Mouse (Mus musculus) heart, embryonic 16.5 days (tissue): ENCODE measurements at regions not wholly inside any gene's neighbourhood (a gene's known extent, or its start where the extent isn't known, plus 50 kb on each side); places are given as distances from the start of the nearest gene placed in this dataset. TPM values are rescaled to one million over a fixed set of nuclear protein-coding genes. Genes with fewer than 3 reads are reported as not detected.

Experiments used
- ATAC-seq: fragments of 200-750 bp; cut with Nextera tagmentation; replicated peaks from 2 replicates; pipeline ENCODE4 v1.8.0; 2017; ENCODE audit warnings: moderate number of reproducible peaks; ENCODE audit not compliant: insufficient read depth, low FRiP score; ENCODE audit errors: extremely low read depth
- H3K27ac ChIP-seq: fragments of 300-500 bp; sonication (generic); 2 replicates; pipeline ENCODE4 v1.5.1; 2014; ENCODE audit warnings: mild to moderate bottlenecking, low read length, control low read depth, moderate library complexity
- H3K27me3 ChIP-seq: fragments of 300-500 bp; sonication (generic); 2 replicates; pipeline ENCODE4 v1.6.1; 2014; ENCODE audit warnings: low read length, mixed read lengths; ENCODE audit not compliant: control insufficient read depth, insufficient read depth
- H3K36me3 ChIP-seq: fragments of 300-500 bp; sonication (generic); 2 replicates; pipeline ENCODE4 v1.6.1; 2014; ENCODE audit not compliant: control insufficient read depth, insufficient read depth
- H3K4me1 ChIP-seq: fragments of 300-500 bp; sonication (generic); 2 replicates; pipeline ENCODE4 v1.6.1; 2014; ENCODE audit warnings: low read length, mixed read lengths; ENCODE audit not compliant: control insufficient read depth, insufficient read depth
- H3K4me2 ChIP-seq: fragments of 300-500 bp; sonication (generic); 2 replicates; pipeline ENCODE4 v1.6.1; 2014; ENCODE audit warnings: low read depth, mild to moderate bottlenecking, control low read depth, low read length
- H3K4me3 ChIP-seq: fragments of 300-500 bp; sonication (generic); 2 replicates; pipeline ENCODE4 v1.5.1; 2014; ENCODE audit warnings: mild to moderate bottlenecking, control low read depth, low read length
- H3K9ac ChIP-seq: fragments of 300-500 bp; sonication (generic); 2 replicates; pipeline ENCODE4 v1.6.1; 2014; ENCODE audit warnings: low read length, control low read depth
- H3K9me3 ChIP-seq: fragments of 300-500 bp; sonication (generic); replicated peaks from 2 replicates; pipeline ENCODE4 v1.6.1; 2016; ENCODE audit warnings: low read length; ENCODE audit not compliant: control insufficient read depth
- WGBS: fragments of 180-500 bp; shearing (Covaris S2); extraction: QIAGEN DNeasy Blood & Tissue Kit; methylation state at CpG from one replicate; pipeline ENCODE4 v1.1.7; 2014; 5-methylcytosine and 5-hydroxymethylcytosine counted together
- microRNA-seq: library from miRNA; unstranded; fragments of <30 nt; microRNA quantifications from one replicate; pipeline ENCODE4, GENCODE M21; 2017

GRCm38 (mm10) chr13:107087355-107087754, 65.4 kb upstream of the Kif2a start:
- 65% methylated on average over 6 of the region's 6 CpGs for WGBS
- Histone ChIP-seq H3K27me3 (no peaks in the 10 kb centered on the region), H3K9ac (no peak overlapping the region), H3K4me2 (no peak overlapping the region), H3K4me1 (no peaks in the 10 kb centered on the region), H3K4me3 (no peak overlapping the region), H3K36me3 (no peaks in the 10 kb centered on the region), H3K9me3 (no peaks in the 10 kb centered on the region), H3K27ac (no peak overlapping the region)
- no peak for ATAC-seq

GRCm38 (mm10) chr13:107078085-107078484, 56.2 kb upstream of the Kif2a start:
- Histone ChIP-seq H3K9me3 (no peaks in the 10 kb centered on the region), H3K4me2 (no peak overlapping the region), H3K27ac (no peak overlapping the region), H3K4me1 (peaks cover 6% of the 10 kb centered on the region), H3K4me3 (no peak overlapping the region), H3K9ac (no peak overlapping the region), H3K27me3 (no peaks in the 10 kb centered on the region), H3K36me3 (no peaks in the 10 kb centered on the region)
- 65% methylated on average over 1 of the region's 1 CpGs for WGBS
- ATAC-seq, result no peak

GRCm38 (mm10) chr13:107074917-107075316, 53.0 kb upstream of the Kif2a start:
- no peak for ATAC-seq
- Histone ChIP-seq H3K9ac (no peak overlapping the region), H3K27me3 (no peaks in the 10 kb centered on the region), H3K4me1 (peaks cover 9% of the 10 kb centered on the region), H3K36me3 (no peaks in the 10 kb centered on the region), H3K27ac (no peak overlapping the region), H3K9me3 (no peaks in the 10 kb centered on the region), H3K4me2 (no peak overlapping the region), H3K4me3 (no peak overlapping the region)
- WGBS, result 84% methylated on average over 4 of the region's 4 CpGs

GRCm38 (mm10) chr13:107073039-107073620, 51.2 kb upstream of the Kif2a start:
- Histone ChIP-seq H3K27me3 (no peaks in the 10 kb centered on the region), H3K9me3 (no peaks in the 10 kb centered on the region), H3K9ac (peak overlapping the region; percentile 58), H3K36me3 (no peaks in the 10 kb centered on the region), H3K4me2 (peak overlapping the region; percentile 69), H3K27ac (no peak overlapping the region), H3K4me1 (peaks cover 9% of the 10 kb centered on the region), H3K4me3 (peak overlapping the region; percentile 44)
- WGBS, result 8% methylated on average over 14 of the region's 14 CpGs
- ATAC-seq, result 0 out of 2 replicates have a peak, but pooled peaks have one; percentile 41

GRCm38 (mm10) chr13:107072345-107073038, 50.6 kb upstream of the Kif2a start:
- H3K27ac ChIP-seq, result no peak overlapping the region
- no peaks in the 10 kb centered on the region for H3K9me3 ChIP-seq
- no peaks in the 10 kb centered on the region for H3K36me3 ChIP-seq
- H3K4me1 ChIP-seq, result peaks cover 9% of the 10 kb centered on the region
- H3K27me3 ChIP-seq, result no peaks in the 10 kb centered on the region
- H3K9ac ChIP-seq, result peak overlapping the region; percentile 58
- peak; percentile 55; the same call in 1 of the 2 replicates for ATAC-seq
- peak overlapping the region; percentile 44 for H3K4me3 ChIP-seq
- 37% methylated on average over 11 of the region's 11 CpGs for WGBS
- peak overlapping the region; percentile 69 for H3K4me2 ChIP-seq

Small RNAs in the stretch of these regions (microRNA-seq; reads per million reads assigned to microRNA genes)
- not detected for gene Gm22118
